Mouse (Mus musculus) MEL-GATA-1-ER (cell line): ENCODE results near the gene Lix1.

Experiments used
- DNase-seq: peaks from one replicate; pipeline ENCODE4 v3.0.0-alpha.2; 2012; ENCODE audit warnings: low read depth; ENCODE audit errors: extremely low read depth

The Lix1 gene

DNA sequence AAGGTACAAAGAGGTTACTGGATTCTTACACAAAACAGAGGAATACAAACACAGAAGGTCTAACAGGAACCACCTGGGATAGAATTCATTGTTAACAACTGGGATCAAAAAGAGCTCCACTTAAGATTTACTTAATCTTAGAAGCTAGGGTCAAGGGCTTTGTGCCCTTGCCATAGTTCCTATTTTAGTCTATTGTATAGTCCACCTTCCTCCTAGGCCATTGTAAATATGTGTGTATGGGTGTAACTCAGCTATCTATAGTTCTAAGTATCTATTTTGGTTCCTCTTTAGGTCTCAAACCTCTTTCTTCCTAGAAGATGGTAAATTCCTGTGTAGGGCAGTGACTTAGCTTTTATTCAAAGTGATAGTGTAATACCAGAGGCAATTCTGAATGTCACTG lies 93.8 kb downstream of the Lix1 start:
- peak; percentile 5 for DNase-seq

- DNase-seq: no peak
Observed at GRCm38 (mm10) chr17:17496730-17497129, 94.3 kb downstream of the Lix1 start.

- no peak for DNase-seq
Observed at GRCm38 (mm10) chr17:17498848-17499247, 96.4 kb downstream of the Lix1 start.

- no peak for DNase-seq
Observed at GRCm38 (mm10) chr17:17499278-17499677, 96.8 kb downstream of the Lix1 start.

- no peak for DNase-seq
Observed at GRCm38 (mm10) chr17:17506677-17507076, 104.2 kb downstream of the Lix1 start.
